Mouse (Mus musculus) frontal cortex, adult (tissue): ENCODE results near the gene Rrp9.
"Not testable (repeated sequence)": the region's sequence is repeated elsewhere in the genome, so short reads cannot be mapped to it uniquely, and the experiment has no call there.

ENCODE experiments used
- ATAC-seq: cut with Nextera tagmentation; 2 replicates; pipeline ENCODE4 v1.9.2; 2017; ENCODE audit warnings: mild to moderate bottlenecking, moderate library complexity, mixed read lengths; ENCODE audit not compliant: low TSS enrichment

The Rrp9 gene

GRCm38 (mm10) chr9:106473753-106474105 lies 2.0 kb upstream of the Rrp9 start:
- no peak for ATAC-seq

- ATAC-seq = no peak
Measured at GRCm38 (mm10) chr9:106474456-106474855, 1.3 kb upstream of the Rrp9 start.

- no peak for ATAC-seq
Measured at GRCm38 (mm10) chr9:106475046-106475445, 717 bp upstream of the Rrp9 start.

GRCm38 (mm10) chr9:106476002-106476923 lies 500 bp downstream of the Rrp9 start:
- peak; percentile 19; the same call in 1 of the 2 replicates for ATAC-seq

GRCm38 (mm10) chr9:106476924-106477484 lies 1.2 kb downstream of the Rrp9 start, which contains the start of gene Parp3:
Gene Parp3, minus strand, starts transcription at chr9:106476949.
- peak; percentile 94 for ATAC-seq

- no peak for ATAC-seq
Measured at GRCm38 (mm10) chr9:106477649-106478048, 1.9 kb downstream of the Rrp9 start.

- ATAC-seq = no peak
Measured at GRCm38 (mm10) chr9:106478101-106478500, 2.3 kb downstream of the Rrp9 start.

- ATAC-seq = no peak
Measured at GRCm38 (mm10) chr9:106480541-106480940, 4.8 kb downstream of the Rrp9 start.

- ATAC-seq = no peak
Measured at GRCm38 (mm10) chr9:106481075-106481474, 5.3 kb downstream of the Rrp9 start.

- no peak for ATAC-seq
Measured at GRCm38 (mm10) chr9:106481676-106482075, 5.9 kb downstream of the Rrp9 start.

GRCm38 (mm10) chr9:106482578-106483115 lies 6.9 kb downstream of the Rrp9 start:
- no peak for ATAC-seq

GRCm38 (mm10) chr9:106483136-106483535 lies 7.4 kb downstream of the Rrp9 start:
- no peak for ATAC-seq

- ATAC-seq = no peak
Measured at GRCm38 (mm10) chr9:106483606-106484005, 7.8 kb downstream of the Rrp9 start.

- ATAC-seq = no peak
Measured at GRCm38 (mm10) chr9:106485076-106485475, 9.3 kb downstream of the Rrp9 start.

GRCm38 (mm10) chr9:106487602-106488001 lies 11.8 kb downstream of the Rrp9 start:
- not testable (repeated sequence) for ATAC-seq

GRCm38 (mm10) chr9:106499667-106500066 lies 23.9 kb downstream of the Rrp9 start, which contains the start of gene Iqcf1:
Gene Iqcf1, plus strand, starts transcription at chr9:106499967.
- no peak for ATAC-seq

GRCm38 (mm10) chr9:106501846-106502245 lies 26.1 kb downstream of the Rrp9 start:
- no peak for ATAC-seq

GRCm38 (mm10) chr9:106504246-106504645 lies 28.5 kb downstream of the Rrp9 start:
- no peak for ATAC-seq

GRCm38 (mm10) chr9:106509356-106509755 lies 33.6 kb downstream of the Rrp9 start:
- no peak; the same call in 1 of the 2 replicates for ATAC-seq

- peak; percentile 27; the same call in 1 of the 2 replicates for ATAC-seq
Measured at GRCm38 (mm10) chr9:106512729-106513450, 37.1 kb downstream of the Rrp9 start.

- ATAC-seq = no peak
Measured at GRCm38 (mm10) chr9:106513566-106513965, 37.8 kb downstream of the Rrp9 start.

- ATAC-seq = no peak
Measured at GRCm38 (mm10) chr9:106514273-106514672, 38.5 kb downstream of the Rrp9 start, which contains the start of gene Iqcf5. Gene Iqcf5, plus strand, starts transcription at chr9:106514573.
